ENCODE assay signal across 24 mouse cellular contexts in the genomic region with DNA sequence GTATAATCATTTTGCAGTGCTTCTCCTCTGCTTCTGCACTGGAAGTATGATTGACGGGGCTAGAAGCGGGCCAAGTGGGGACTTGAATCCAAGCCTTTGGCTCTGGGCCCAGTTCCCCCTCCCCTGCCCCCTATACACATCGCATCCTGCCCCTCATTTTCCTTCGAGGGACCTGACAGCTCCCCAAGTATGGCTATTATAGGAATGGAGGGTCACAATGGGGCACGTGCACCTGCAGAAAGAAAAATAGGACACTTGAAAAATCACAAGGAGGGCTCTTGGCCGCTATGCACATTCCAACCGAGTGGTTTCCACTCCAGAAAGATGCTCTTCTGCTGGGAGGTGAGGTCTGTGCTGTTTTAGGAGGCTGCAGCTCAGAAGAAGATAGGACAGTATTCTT.
DNase-seq lines count a peak whose midpoint lies in the region; ATAC-seq and TF ChIP-seq lines count a peak whose summit lies in the region.
"Had no signal": no experiment of that assay in that cellular context is flagged by ENCODE, and none has a peak within 500 bp of the region (broad histone marks: within the 10 kb centered on the region; RNA-seq: fewer than 3 reads in every experiment).

No protein-coding gene starts in this region.

- TF ChIP-seq CTCF in layer of hippocampus, adult 2 months (conservative IDR thresholded peaks at IDR 0.05), result no peak
- no peak for TF ChIP-seq CTCF in lung, adult 2 months (IDR thresholded peaks at IDR 0.05; ENCODE audit: insufficient read depth, low read length)

- no peaks in the 10 kb centered on the region for H3K36me3 ChIP-seq in lung, embryonic 16.5 days (ENCODE audit: control insufficient read depth, insufficient read depth, low read length)
- H3K36me3 ChIP-seq: forebrain, embryonic 10.5 days; heart, embryonic 10.5 days; heart, embryonic 13.5 days; hindbrain, embryonic 12.5 days; hindbrain, embryonic 15.5 days had no signal

- H3K4me3 ChIP-seq in layer of hippocampus, adult 2 months, result no peak overlapping the region
- no peak overlapping the region for H3K4me3 ChIP-seq in lung, embryonic 16.5 days (ENCODE audit: low read length)
- H3K4me3 ChIP-seq in lung, adult 2 months (replicated peaks; ENCODE audit: extremely low read depth, low read depth, low read length), result no peak overlapping the region
- H3K4me3 ChIP-seq: forebrain, embryonic 10.5 days; forebrain, embryonic 13.5 days; heart, adult 2 months; heart, embryonic 10.5 days; heart, embryonic 13.5 days; hindbrain, embryonic 12.5 days; hindbrain, embryonic 15.5 days had no signal

- peak; percentile 59 for ATAC-seq in lung, embryonic 16.5 days (ENCODE audit: low read depth)
- ATAC-seq: activated CD4-positive, CD25-positive, alpha-beta regulatory T cell, adult 4 months; forebrain, embryonic 13.5 days; forebrain, embryonic 16.5 days had no signal

- H3K9ac ChIP-seq in lung, embryonic 16.5 days (ENCODE audit: low read length), result no peak overlapping the region
- H3K9ac ChIP-seq: forebrain, embryonic 13.5 days; heart, embryonic 13.5 days; hindbrain, embryonic 12.5 days; hindbrain, embryonic 15.5 days had no signal

- no peaks in the 10 kb centered on the region for H3K27me3 ChIP-seq in lung, embryonic 16.5 days (ENCODE audit: control insufficient read depth, insufficient read depth, low read depth, low read length)
- H3K27me3 ChIP-seq: forebrain, embryonic 13.5 days; heart, embryonic 13.5 days; hindbrain, embryonic 12.5 days; hindbrain, embryonic 15.5 days had no signal

- peak overlapping the region; percentile 82 for H3K27ac ChIP-seq in layer of hippocampus, adult 2 months
- no peak overlapping the region for H3K27ac ChIP-seq in lung, embryonic 16.5 days (ENCODE audit: low read length)
- H3K27ac ChIP-seq: forebrain, embryonic 10.5 days; forebrain, embryonic 13.5 days; heart, adult 2 months; heart, embryonic 13.5 days; hindbrain, embryonic 12.5 days; hindbrain, embryonic 15.5 days had no signal

- no peak for DNase-seq in layer of hippocampus, adult 2 months (ENCODE audit: low spot score in 2 of 2)
- no peak for DNase-seq in layer of hippocampus, adult 8-10 months (ENCODE audit: low spot score in 2 of 2)
- DNase-seq in lung, adult 2 months, result no peak
- DNase-seq in lung, postnatal 36 days, result peak; percentile 33
- DNase-seq in right cerebral cortex, postnatal 36 days (ENCODE audit: low spot score in 2 of 2), result no peak
- DNase-seq: adrenal gland, adult 8-10 months; adrenal gland, postnatal 25 days; cerebellum, adult 18-20 months; cerebellum, adult 9-10 months; cerebellum, postnatal 14 days; gastrocnemius, postnatal 10 days; gastrocnemius, postnatal 36 days; heart, adult 2 months; heart, postnatal 14 days; heart, postnatal 4 days had no signal

- no peak for TF ChIP-seq POLR2A in lung, adult 2 months (IDR thresholded peaks at IDR 0.05; ENCODE audit: borderline replicate concordance, extremely low read depth, low read depth, low read length)

- H3K9me3 ChIP-seq in lung, embryonic 16.5 days (ENCODE audit: control insufficient read depth, low read length), result no peaks in the 10 kb centered on the region
- H3K9me3 ChIP-seq: forebrain, embryonic 10.5 days; forebrain, embryonic 13.5 days; heart, embryonic 10.5 days; heart, embryonic 13.5 days; hindbrain, embryonic 12.5 days; hindbrain, embryonic 15.5 days had no signal

- WGBS in lung, embryonic 16.5 days, result 48% methylated on average over 7 of the region's 7 CpGs
- WGBS in lung, adult 2 months, result 68% methylated on average over 7 of the region's 7 CpGs

- no peaks in the 10 kb centered on the region for H3K4me1 ChIP-seq in lung, embryonic 16.5 days (replicated peaks; ENCODE audit: control insufficient read depth, insufficient read depth, low read length)
- no peaks in the 10 kb centered on the region for H3K4me1 ChIP-seq in lung, adult 2 months (ENCODE audit: control insufficient read depth, insufficient read depth, low read length)
- H3K4me1 ChIP-seq: forebrain, embryonic 13.5 days had no signal

- no peak overlapping the region for H3K4me2 ChIP-seq in lung, embryonic 16.5 days (ENCODE audit: low read depth, low read length)
- H3K4me2 ChIP-seq: forebrain, embryonic 13.5 days; heart, embryonic 13.5 days; hindbrain, embryonic 12.5 days; hindbrain, embryonic 15.5 days had no signal
